Mouse (Mus musculus) lung, postnatal 0 days (tissue): ENCODE measurements at regions not wholly inside any gene's neighbourhood (a gene's known extent, or its start where the extent isn't known, plus 50 kb on each side); places are given as distances from the start of the nearest gene placed in this dataset.
"Not testable (repeated sequence)": the region's sequence is repeated elsewhere in the genome, so short reads cannot be mapped to it uniquely, and the experiment has no call there.

Experiments used
- ATAC-seq: fragments of 200-750 bp; cut with Nextera tagmentation; 2 replicates; pipeline ENCODE4 v1.8.0; 2017; ENCODE audit warnings: moderate library complexity
- DNase-seq: peaks from one replicate; pipeline ENCODE4 v3.0.0-alpha.2; 2016; ENCODE audit warnings: low spot score
- H3K27ac ChIP-seq: fragments of 300-500 bp; sonication (generic); 2 replicates; pipeline ENCODE4 v1.5.1; 2014; ENCODE audit warnings: antibody characterized with exemption, mild to moderate bottlenecking, low read length, mixed read lengths
- H3K27me3 ChIP-seq: fragments of 300-500 bp; sonication (generic); replicated peaks from 2 replicates; pipeline ENCODE4 v1.6.1; 2014; ENCODE audit warnings: low read length, mixed read lengths; ENCODE audit not compliant: insufficient read depth
- H3K36me3 ChIP-seq: fragments of 300-500 bp; sonication (generic); 2 replicates; pipeline ENCODE4 v1.6.1; 2014; ENCODE audit warnings: low read length, mixed read lengths; ENCODE audit not compliant: insufficient read depth
- H3K4me1 ChIP-seq: fragments of 300-500 bp; sonication (generic); 2 replicates; pipeline ENCODE4 v1.6.1; 2014; ENCODE audit warnings: antibody characterized with exemption, low read depth, low read length, mixed read lengths; ENCODE audit not compliant: insufficient read depth
- H3K4me2 ChIP-seq: fragments of 300-500 bp; sonication (generic); replicated peaks from 2 replicates; pipeline ENCODE4 v1.6.1; 2014; ENCODE audit warnings: low read depth, mild to moderate bottlenecking, low read length, moderate library complexity, mixed read lengths
- H3K4me3 ChIP-seq: fragments of 300-500 bp; sonication (generic); 2 replicates; pipeline ENCODE4 v1.5.1; 2014; ENCODE audit warnings: low read depth, low read length
- H3K9ac ChIP-seq: fragments of 300-500 bp; sonication (generic); replicated peaks from 2 replicates; pipeline ENCODE4 v1.6.1; 2014; ENCODE audit warnings: low read depth, mild to moderate bottlenecking
- H3K9me3 ChIP-seq: fragments of 300-500 bp; sonication (generic); 2 replicates; pipeline ENCODE4 v1.6.1; 2016; ENCODE audit warnings: low read length, mixed read lengths
- CTCF ChIP-seq: IDR thresholded peaks from 2 replicates; pipeline ENCODE4 v1.5.1; 2016; ENCODE audit warnings: antibody characterized with exemption, mild to moderate bottlenecking
- EP300 ChIP-seq: IDR thresholded peaks from 2 replicates; pipeline ENCODE4 v1.6.1; 2016; ENCODE audit warnings: antibody characterized with exemption, mild to moderate bottlenecking, control low read depth
- WGBS: fragments of 180-500 bp; shearing (Covaris S2); extraction: QIAGEN DNeasy Blood & Tissue Kit; methylation state at CpG from one replicate; pipeline ENCODE4 v1.1.7; 2014; 5-methylcytosine and 5-hydroxymethylcytosine counted together

- no peaks in the 10 kb centered on the region for H3K9me3 ChIP-seq
- DNase-seq (peak; percentile 9), ATAC-seq (no peak)
- no peaks in the 10 kb centered on the region for H3K36me3 ChIP-seq
- no peak for TF ChIP-seq CTCF
- TF ChIP-seq EP300, result no peak
- no peaks in the 10 kb centered on the region for H3K4me1 ChIP-seq
- WGBS, result 86% methylated on average over 4 of the region's 4 CpGs
- H3K27ac ChIP-seq, result no peak overlapping the region
- no peak overlapping the region for H3K9ac ChIP-seq
- H3K27me3 ChIP-seq, result no peaks in the 10 kb centered on the region
- H3K4me3 ChIP-seq, result no peak overlapping the region
- no peak overlapping the region for H3K4me2 ChIP-seq
These were observed 89.2 kb upstream of the Rack1 start for GRCm38 (mm10) chr11:48710972-48711371.

- Histone ChIP-seq H3K4me3 (no peak overlapping the region), H3K9ac (no peak overlapping the region), H3K36me3 (no peaks in the 10 kb centered on the region), H3K4me1 (no peaks in the 10 kb centered on the region), H3K4me2 (no peak overlapping the region), H3K9me3 (no peaks in the 10 kb centered on the region), H3K27ac (no peak overlapping the region), H3K27me3 (no peaks in the 10 kb centered on the region)
- no peak for ATAC-seq
- no peak for DNase-seq
- TF ChIP-seq CTCF (no peak), EP300 (no peak)
These were observed 76.1 kb upstream of the Rack1 start for GRCm38 (mm10) chr11:48724068-48724467.

GRCm38 (mm10) chr11:48730826-48731225, 69.3 kb upstream of the Rack1 start:
- H3K4me1 ChIP-seq, H3K27ac ChIP-seq, H3K36me3 ChIP-seq, ATAC-seq, H3K27me3 ChIP-seq, H3K4me3 ChIP-seq, DNase-seq, H3K4me2 ChIP-seq, H3K9me3 ChIP-seq, H3K9ac ChIP-seq: not testable (repeated sequence)
- WGBS, result 70% methylated on average over 4 of the region's 4 CpGs

DNA sequence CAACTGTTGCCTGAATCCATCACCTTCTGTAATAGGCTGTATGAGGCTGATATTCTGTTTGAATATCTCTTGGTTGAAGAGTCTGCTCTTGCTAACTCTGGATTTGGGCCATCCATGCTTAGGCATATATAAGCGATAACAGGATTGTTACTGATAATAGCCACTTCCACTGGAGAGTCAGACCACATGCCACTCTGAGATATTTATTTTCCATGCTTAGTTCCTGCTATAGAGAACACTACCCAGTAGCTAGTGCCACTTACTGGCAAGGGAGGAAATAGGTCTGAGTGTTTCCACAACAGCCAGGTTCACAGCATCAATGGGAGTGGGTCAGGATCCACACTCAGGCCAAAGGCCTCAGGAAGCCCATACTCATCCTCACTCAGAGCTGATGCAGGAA, 53.6 kb upstream of the Rack1 start:
- no peak overlapping the region for H3K27ac ChIP-seq
- no peaks in the 10 kb centered on the region for H3K9me3 ChIP-seq
- peak; percentile 83 for TF ChIP-seq EP300
- TF ChIP-seq CTCF, result peak; percentile 47
- H3K4me2 ChIP-seq, result no peak overlapping the region
- no peaks in the 10 kb centered on the region for H3K4me1 ChIP-seq
- H3K9ac ChIP-seq, result no peak overlapping the region
- no peaks in the 10 kb centered on the region for H3K27me3 ChIP-seq
- DNase-seq, result peak; percentile 53
- no peak overlapping the region for H3K4me3 ChIP-seq
- ATAC-seq, result peak; percentile 78
- WGBS, result 69% methylated on average over 1 of the region's 1 CpGs
- no peaks in the 10 kb centered on the region for H3K36me3 ChIP-seq

GRCm38 (mm10) chr11:48748066-48748465, 52.1 kb upstream of the Rack1 start:
- Histone ChIP-seq H3K36me3 (no peaks in the 10 kb centered on the region), H3K4me2 (no peak overlapping the region), H3K27ac (no peak overlapping the region), H3K4me1 (no peaks in the 10 kb centered on the region), H3K27me3 (no peaks in the 10 kb centered on the region), H3K4me3 (no peak overlapping the region), H3K9me3 (no peaks in the 10 kb centered on the region), H3K9ac (no peak overlapping the region)
- TF ChIP-seq CTCF (no peak), EP300 (peak; percentile 74)
- ATAC-seq, result peak; percentile 81
- peak; percentile 82 for DNase-seq
- WGBS, result 38% methylated on average over 2 of the region's 2 CpGs
